Mouse (Mus musculus) fat pad, adult 2 months (tissue): Measurements from ENCODE around the gene Olfr1418.

Experiments
- DNase-seq: peaks from one replicate; pipeline ENCODE4 v3.0.0-alpha.2; 2011; ENCODE audit warnings: low read depth, low spot score; ENCODE audit errors: extremely low read depth

Gene Olfr1418

GRCm38 (mm10) chr19:11811688-11812365 is 49.0 kb downstream of the Olfr1418 start:
- DNase-seq, result no peak

GRCm38 (mm10) chr19:11810856-11811255 is 50.0 kb downstream of the Olfr1418 start:
- DNase-seq, result peak; percentile 16

GRCm38 (mm10) chr19:11810003-11810758 is 50.7 kb downstream of the Olfr1418 start:
- DNase-seq, result peak; percentile 28

- no peak for DNase-seq
These were observed 52.4 kb downstream of the Olfr1418 start for GRCm38 (mm10) chr19:11808452-11808851.

GRCm38 (mm10) chr19:11807822-11808221 is 53.0 kb downstream of the Olfr1418 start:
- DNase-seq, result no peak

- DNase-seq, result no peak
These were observed 53.6 kb downstream of the Olfr1418 start for GRCm38 (mm10) chr19:11807251-11807650.

GRCm38 (mm10) chr19:11804423-11804822 is 56.4 kb downstream of the Olfr1418 start:
- DNase-seq, result no peak
